Mouse (Mus musculus): ENCODE data around the gene Gmds. TPM values are rescaled to one million over a fixed set of nuclear protein-coding genes. Genes with fewer than 3 reads are reported as not detected.

Gmds gene
- total RNA-seq, 1 experiment, result 7.3 TPM

- H3K9ac ChIP-seq (ENCODE audit: insufficient read depth, low read depth, low read length, poor library complexity, severe bottlenecking), result no peak overlapping the region
- no peak overlapping the region for H3K27ac ChIP-seq (ENCODE audit: insufficient read depth, low read depth, low read length, poor library complexity, severe bottlenecking)
- H3K4me1 ChIP-seq (ENCODE audit: control insufficient read depth in 2 of 2, insufficient read depth in 2 of 2, low read length in 2 of 2, poor library complexity in 1 of 2), result no peaks in the 10 kb centered on the region
- in situ Hi-C loops (cut with MboI; ENCODE audit: low sequenced_read_pairs in 2 of 2, unreplicated experiment in 2 of 2), result no loop called here
- TF ChIP-seq MAFK (IDR thresholded peaks at IDR 0.05; ENCODE audit: insufficient read depth, low read depth, low read length) (no peak), HCFC1 (IDR thresholded peaks at IDR 0.05; ENCODE audit: borderline replicate concordance, insufficient read depth, low read length) (no peak), ZNF384 (IDR thresholded peaks at IDR 0.05; ENCODE audit: low read depth, low read length) (no peak), ZC3H11A (IDR thresholded peaks at IDR 0.05; ENCODE audit: borderline replicate concordance, low read depth, low read length) (no peak), CHD2 (IDR thresholded peaks at IDR 0.05; ENCODE audit: low read depth, low read length) (no peak)
- no peaks in the 10 kb centered on the region for H3K36me3 ChIP-seq (ENCODE audit: control insufficient read depth, insufficient read depth, low read length, poor library complexity, severe bottlenecking)
- no peaks in the 10 kb centered on the region for H3K9me3 ChIP-seq (ENCODE audit: control insufficient read depth, insufficient read depth, low read depth, low read length)
- no peak overlapping the region for H3K4me3 ChIP-seq (ENCODE audit: insufficient read depth in 1 of 2, low read depth in 1 of 2, low read length in 2 of 2, poor library complexity in 1 of 2, severe bottlenecking in 1 of 2)
- DNase-seq (ENCODE audit: low read depth, low spot score), result no peak
Observed at GRCm38 (mm10) chr13:31888500-31888899, 450.0 kb downstream of the Gmds start.

GRCm38 (mm10) chr13:31885769-31886168 lies 452.8 kb downstream of the Gmds start:
- Histone ChIP-seq H3K4me1 (ENCODE audit: control insufficient read depth in 2 of 2, insufficient read depth in 2 of 2, low read length in 2 of 2, poor library complexity in 1 of 2) (no peaks in the 10 kb centered on the region), H3K4me3 (ENCODE audit: insufficient read depth in 1 of 2, low read depth in 1 of 2, low read length in 2 of 2, poor library complexity in 1 of 2, severe bottlenecking in 1 of 2) (no peak overlapping the region), H3K9ac (ENCODE audit: insufficient read depth, low read depth, low read length, poor library complexity, severe bottlenecking) (no peak overlapping the region), H3K9me3 (ENCODE audit: control insufficient read depth, insufficient read depth, low read depth, low read length) (no peaks in the 10 kb centered on the region), H3K27ac (ENCODE audit: insufficient read depth, low read depth, low read length, poor library complexity, severe bottlenecking) (no peak overlapping the region), H3K36me3 (ENCODE audit: control insufficient read depth, insufficient read depth, low read length, poor library complexity, severe bottlenecking) (no peaks in the 10 kb centered on the region)
- TF ChIP-seq ZNF384 (IDR thresholded peaks at IDR 0.05; ENCODE audit: low read depth, low read length) (no peak), MAFK (IDR thresholded peaks at IDR 0.05; ENCODE audit: insufficient read depth, low read depth, low read length) (no peak), CHD2 (IDR thresholded peaks at IDR 0.05; ENCODE audit: low read depth, low read length) (no peak), HCFC1 (IDR thresholded peaks at IDR 0.05; ENCODE audit: borderline replicate concordance, insufficient read depth, low read length) (no peak), ZC3H11A (IDR thresholded peaks at IDR 0.05; ENCODE audit: borderline replicate concordance, low read depth, low read length) (no peak)
- in situ Hi-C loops (cut with MboI; ENCODE audit: low sequenced_read_pairs in 2 of 2, unreplicated experiment in 2 of 2), result no loop called here
- DNase-seq (ENCODE audit: low read depth, low spot score), result no peak

- in situ Hi-C loops (cut with MboI; ENCODE audit: low sequenced_read_pairs in 2 of 2, unreplicated experiment in 2 of 2), result no loop called here
- H3K4me1 ChIP-seq (ENCODE audit: control insufficient read depth in 2 of 2, insufficient read depth in 2 of 2, low read length in 2 of 2, poor library complexity in 1 of 2), result no peaks in the 10 kb centered on the region
Observed at GRCm38 (mm10) chr13:31878805-31879477, 459.6 kb downstream of the Gmds start.

GRCm38 (mm10) chr13:31877061-31877460 lies 461.5 kb downstream of the Gmds start:
- DNase-seq (ENCODE audit: low read depth, low spot score), result no peak
- in situ Hi-C loops (cut with MboI; ENCODE audit: low sequenced_read_pairs in 2 of 2, unreplicated experiment in 2 of 2), result no loop called here
- H3K4me3 ChIP-seq (ENCODE audit: insufficient read depth in 1 of 2, low read depth in 1 of 2, low read length in 2 of 2, poor library complexity in 1 of 2, severe bottlenecking in 1 of 2), result no peak overlapping the region
- H3K4me1 ChIP-seq (ENCODE audit: control insufficient read depth in 2 of 2, insufficient read depth in 2 of 2, low read length in 2 of 2, poor library complexity in 1 of 2), result no peaks in the 10 kb centered on the region
- H3K36me3 ChIP-seq (ENCODE audit: control insufficient read depth, insufficient read depth, low read length, poor library complexity, severe bottlenecking), result no peaks in the 10 kb centered on the region
- no peak overlapping the region for H3K27ac ChIP-seq (ENCODE audit: insufficient read depth, low read depth, low read length, poor library complexity, severe bottlenecking)
- TF ChIP-seq ZNF384 (IDR thresholded peaks at IDR 0.05; ENCODE audit: low read depth, low read length), result no peak
- TF ChIP-seq MAFK (IDR thresholded peaks at IDR 0.05; ENCODE audit: insufficient read depth, low read depth, low read length), result no peak
- TF ChIP-seq ZC3H11A (IDR thresholded peaks at IDR 0.05; ENCODE audit: borderline replicate concordance, low read depth, low read length), result no peak
- TF ChIP-seq HCFC1 (IDR thresholded peaks at IDR 0.05; ENCODE audit: borderline replicate concordance, insufficient read depth, low read length), result no peak
- TF ChIP-seq CHD2 (IDR thresholded peaks at IDR 0.05; ENCODE audit: low read depth, low read length), result no peak
- H3K9me3 ChIP-seq (ENCODE audit: control insufficient read depth, insufficient read depth, low read depth, low read length), result no peaks in the 10 kb centered on the region
- no peak overlapping the region for H3K9ac ChIP-seq (ENCODE audit: insufficient read depth, low read depth, low read length, poor library complexity, severe bottlenecking)

More at GRCm38 (mm10) chr13:31878805-31879477, 459.6 kb downstream of the Gmds start:
- Histone ChIP-seq H3K36me3 (ENCODE audit: control insufficient read depth, insufficient read depth, low read length, poor library complexity, severe bottlenecking) (no peaks in the 10 kb centered on the region), H3K4me3 (ENCODE audit: insufficient read depth in 1 of 2, low read depth in 1 of 2, low read length in 2 of 2, poor library complexity in 1 of 2, severe bottlenecking in 1 of 2) (no peak overlapping the region), H3K9ac (ENCODE audit: insufficient read depth, low read depth, low read length, poor library complexity, severe bottlenecking) (no peak overlapping the region), H3K9me3 (ENCODE audit: control insufficient read depth, insufficient read depth, low read depth, low read length) (no peaks in the 10 kb centered on the region), H3K27ac (ENCODE audit: insufficient read depth, low read depth, low read length, poor library complexity, severe bottlenecking) (no peak overlapping the region)
- DNase-seq (ENCODE audit: low read depth, low spot score), result no peak
- TF ChIP-seq CHD2 (IDR thresholded peaks at IDR 0.05; ENCODE audit: low read depth, low read length), result no peak
- no peak for TF ChIP-seq MAFK (IDR thresholded peaks at IDR 0.05; ENCODE audit: insufficient read depth, low read depth, low read length)
- no peak for TF ChIP-seq ZNF384 (IDR thresholded peaks at IDR 0.05; ENCODE audit: low read depth, low read length)
- no peak for TF ChIP-seq ZC3H11A (IDR thresholded peaks at IDR 0.05; ENCODE audit: borderline replicate concordance, low read depth, low read length)
- TF ChIP-seq HCFC1 (IDR thresholded peaks at IDR 0.05; ENCODE audit: borderline replicate concordance, insufficient read depth, low read length), result no peak

Data from ES-E14 (cell line).